Mouse (Mus musculus) C2C12 (cell line): ENCODE measurements around the gene Cyb5rl. TPM values are rescaled to one million over a fixed set of nuclear protein-coding genes. Genes with fewer than 3 reads are reported as not detected.
"Not testable (repeated sequence)": the region's sequence is repeated elsewhere in the genome, so short reads cannot be mapped to it uniquely, and the experiment has no call there.

Experiments
- H3K27me3 ChIP-seq: one replicate; pipeline ENCODE4 v1.6.1; 2011; ENCODE audit not compliant: control insufficient read depth, insufficient read depth, insufficient read length
- H3K36me3 ChIP-seq: one replicate; pipeline ENCODE4 v1.6.1; 2011; ENCODE audit not compliant: control insufficient read depth, insufficient read depth
- H3K4me3 ChIP-seq: one replicate; pipeline ENCODE4 v1.5.1; 2011; ENCODE audit warnings: mild to moderate bottlenecking, control low read depth; ENCODE audit not compliant: poor library complexity, insufficient read depth, severe bottlenecking
- H3K79me2 ChIP-seq: one replicate; pipeline ENCODE4 v1.6.1; 2011; ENCODE audit not compliant: control insufficient read depth, insufficient read depth
- H3K79me3 ChIP-seq: one replicate; pipeline ENCODE4 v1.6.1; 2011; ENCODE audit warnings: low read depth, control low read depth
- H3ac ChIP-seq: one replicate; pipeline ENCODE3; 2011; ENCODE audit warnings: low read depth; ENCODE audit not compliant: control insufficient read depth, insufficient read length
- CEBPB ChIP-seq: IDR thresholded peaks from one replicate; pipeline ENCODE4 v1.6.1; 2011; ENCODE audit warnings: low read depth, mild to moderate bottlenecking, control low read depth, moderate library complexity
- CTCF ChIP-seq: IDR thresholded peaks from one replicate; pipeline ENCODE4 v1.5.1; 2011; ENCODE audit not compliant: control insufficient read depth, insufficient read depth, insufficient read length
- FOSL1 ChIP-seq: IDR thresholded peaks from one replicate; pipeline ENCODE4 v1.8.0; 2011; ENCODE audit warnings: mild to moderate bottlenecking, low read length; ENCODE audit not compliant: poor library complexity, insufficient read depth, severe bottlenecking
- MAX ChIP-seq: IDR thresholded peaks from one replicate; pipeline ENCODE4 v1.6.1; 2011; ENCODE audit warnings: mild to moderate bottlenecking, control low read depth
- MYOD1 ChIP-seq: IDR thresholded peaks from one replicate; pipeline ENCODE4 v1.6.1; 2011; ENCODE audit warnings: low read depth; ENCODE audit not compliant: control insufficient read depth, insufficient read length
- MYOG ChIP-seq: IDR thresholded peaks from one replicate; pipeline ENCODE4 v1.6.1; 2011; ENCODE audit not compliant: control insufficient read depth, insufficient read length; ENCODE audit errors: extremely low read depth
- USF1 ChIP-seq: IDR thresholded peaks from one replicate; pipeline ENCODE4 v1.6.1; 2011; ENCODE audit warnings: low read depth, mild to moderate bottlenecking, control low read depth, moderate library complexity
- polyA plus RNA-seq: library from polyadenylated mRNA; unstranded; fragments of >200 nt; fragmentation: generic; extraction: Trizol; gene quantifications from one replicate; pipeline ENCODE4 v1.2.1, GENCODE M21; 2012; ENCODE audit warnings: missing spikeins

Cyb5rl gene
- polyA plus RNA-seq, 1 experiment, result 9.5 TPM

DNA sequence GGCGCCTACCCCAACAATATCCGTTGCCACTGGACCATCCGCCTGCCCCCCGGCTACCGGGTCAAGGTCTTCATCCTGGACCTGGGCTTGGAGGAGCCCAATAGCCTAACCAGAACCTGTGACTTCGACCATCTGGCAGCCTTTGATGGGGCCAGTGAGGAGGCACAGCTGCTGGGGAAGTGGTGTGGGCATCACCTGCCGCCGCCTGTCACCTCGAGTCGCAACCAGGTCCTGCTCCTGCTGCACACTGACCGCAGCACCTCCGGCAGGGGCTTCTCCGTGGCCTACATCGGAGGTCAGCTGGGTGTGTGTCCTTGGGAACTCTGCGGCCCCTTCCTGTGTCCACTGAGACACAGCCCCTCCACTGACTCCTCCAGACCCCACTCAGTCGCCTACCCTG, 40.0 kb downstream of the Cyb5rl start:
- TF ChIP-seq MYOD1 (peak; percentile 87), USF1 (no peak), CEBPB (no peak), FOSL1 (no peak)
- Histone ChIP-seq H3K27me3 (peaks cover 7% of the 10 kb centered on the region), H3K4me3 (no peak overlapping the region)

DNA sequence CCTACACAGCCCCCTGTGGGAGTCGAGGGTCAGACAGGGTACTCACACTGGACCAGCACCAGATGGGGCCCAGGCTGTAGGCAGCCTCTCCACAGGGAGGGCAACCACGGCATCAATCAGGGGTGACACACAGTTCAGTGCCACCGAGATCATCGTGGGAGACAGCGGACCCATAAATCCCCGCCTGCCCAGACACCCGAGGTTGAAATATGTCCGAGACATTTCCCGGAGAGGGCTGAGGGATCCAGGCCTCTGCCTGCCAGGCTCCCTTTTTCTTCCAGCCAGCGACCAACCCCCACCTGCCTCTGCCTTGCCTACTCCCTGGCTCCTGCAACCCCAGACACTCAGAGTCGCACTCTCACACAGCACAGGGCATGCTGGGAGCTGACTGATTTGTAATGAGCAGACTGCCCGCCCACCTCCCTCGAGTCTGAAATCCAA, 41.5 kb downstream of the Cyb5rl start:
- Histone ChIP-seq H3K36me3 (no peaks in the 10 kb centered on the region), H3K4me3 (no peak overlapping the region), H3K79me3 (no peaks in the 10 kb centered on the region), H3K27me3 (peaks cover 3% of the 10 kb centered on the region), H3ac (no peak overlapping the region), H3K79me2 (no peaks in the 10 kb centered on the region)
- TF ChIP-seq CTCF (no peak), MYOD1 (no peak), USF1 (no peak), MYOG (no peak), MAX (no peak), CEBPB (no peak), FOSL1 (no peak)

More for the DNA sequence above, 40.0 kb downstream of the Cyb5rl start:
- Histone ChIP-seq H3ac (no peak overlapping the region), H3K36me3 (no peaks in the 10 kb centered on the region), H3K79me2 (no peaks in the 10 kb centered on the region), H3K79me3 (no peaks in the 10 kb centered on the region)

DNA sequence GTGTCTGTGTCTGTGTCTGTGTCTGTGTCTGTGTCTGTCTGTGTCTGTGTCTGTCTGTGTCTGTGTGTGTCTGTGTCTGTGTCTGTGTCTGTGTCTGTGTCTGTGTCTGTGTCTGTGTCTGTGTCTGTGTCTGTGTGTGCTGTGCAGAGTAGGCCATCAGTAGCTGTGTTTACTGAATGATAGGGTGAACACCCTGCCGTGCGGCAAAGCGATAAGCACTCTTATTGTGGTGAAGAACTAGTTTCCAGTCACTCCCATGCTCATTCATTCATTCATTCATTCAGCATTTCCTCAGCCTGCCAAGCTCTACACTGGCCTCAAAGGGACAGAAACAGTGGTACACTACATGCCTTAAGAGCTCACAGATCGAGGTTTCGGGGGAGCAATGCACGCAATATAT, 42.4 kb downstream of the Cyb5rl start:
- not testable (repeated sequence) for H3K79me3 ChIP-seq, H3K79me2 ChIP-seq, H3K36me3 ChIP-seq, H3K27me3 ChIP-seq, H3K4me3 ChIP-seq, H3ac ChIP-seq

DNA sequence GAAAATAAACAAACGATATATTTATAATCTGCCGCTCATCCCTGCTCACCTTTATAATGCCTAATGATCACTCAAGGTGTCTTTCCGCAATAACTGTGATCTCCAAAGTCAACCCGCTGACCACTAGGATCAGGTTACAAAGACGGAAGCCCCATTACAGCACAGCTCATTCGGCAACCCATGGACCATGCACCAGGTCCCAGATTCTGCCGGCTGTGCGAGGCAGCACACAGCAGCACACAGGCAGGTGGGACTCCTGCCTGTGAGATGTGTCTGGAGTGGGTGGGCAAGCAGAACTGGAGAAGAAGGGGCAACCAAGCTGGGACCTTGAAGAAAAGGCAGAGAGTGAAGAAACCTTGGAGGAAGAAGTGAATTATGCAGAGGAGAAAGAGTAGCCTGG, 47.5 kb downstream of the Cyb5rl start:
- Histone ChIP-seq H3ac (no peak overlapping the region), H3K36me3 (no peaks in the 10 kb centered on the region), H3K79me3 (no peaks in the 10 kb centered on the region), H3K79me2 (no peaks in the 10 kb centered on the region), H3K4me3 (no peak overlapping the region), H3K27me3 (peaks cover 17% of the 10 kb centered on the region)
- no peak for TF ChIP-seq MYOG
- TF ChIP-seq CEBPB, result no peak
- TF ChIP-seq USF1, result no peak
- TF ChIP-seq MYOD1, result no peak
- TF ChIP-seq MAX, result no peak
- no peak for TF ChIP-seq CTCF
- TF ChIP-seq FOSL1, result no peak

DNA sequence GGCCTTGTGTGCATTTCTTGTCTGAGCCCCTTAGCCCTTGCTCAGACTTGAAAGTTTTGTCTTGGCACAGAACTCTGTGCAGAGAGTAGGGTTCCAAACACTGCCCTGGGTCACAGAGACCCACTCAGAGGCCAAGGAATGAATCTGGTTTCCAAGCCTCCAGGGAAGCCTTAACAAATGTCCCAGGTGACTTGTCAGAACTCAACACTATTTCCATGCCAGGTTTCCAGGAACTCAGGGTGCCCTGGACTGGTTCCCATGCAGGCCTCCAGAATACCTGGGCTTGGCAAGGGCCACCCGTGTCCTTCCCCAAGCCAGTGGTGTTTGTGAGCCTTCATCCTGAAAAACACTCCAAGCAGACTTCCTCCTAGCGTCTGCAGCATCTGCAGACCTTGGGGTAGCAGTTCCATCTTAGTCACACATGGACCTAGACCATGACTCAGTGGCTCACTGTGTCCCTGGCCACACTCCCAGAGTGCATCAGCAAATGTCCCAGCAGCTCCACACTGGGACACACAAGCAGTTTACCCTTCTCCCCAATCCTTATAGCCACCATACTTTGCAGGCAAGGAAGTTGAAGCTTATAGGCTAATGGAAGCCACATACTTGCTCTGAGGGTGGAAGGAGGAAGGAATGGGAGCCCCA, 51.1 kb downstream of the Cyb5rl start:
- H3ac ChIP-seq, result no peak overlapping the region
- no peak overlapping the region for H3K4me3 ChIP-seq
- peaks cover 16% of the 10 kb centered on the region for H3K27me3 ChIP-seq
- no peaks in the 10 kb centered on the region for H3K79me3 ChIP-seq
- no peaks in the 10 kb centered on the region for H3K36me3 ChIP-seq
- TF ChIP-seq MYOG, result no peak
- TF ChIP-seq CEBPB, result no peak
- TF ChIP-seq CTCF, result no peak
- TF ChIP-seq MYOD1, result no peak
- TF ChIP-seq MAX, result no peak
- no peak for TF ChIP-seq USF1
- TF ChIP-seq FOSL1, result no peak
- no peaks in the 10 kb centered on the region for H3K79me2 ChIP-seq

DNA sequence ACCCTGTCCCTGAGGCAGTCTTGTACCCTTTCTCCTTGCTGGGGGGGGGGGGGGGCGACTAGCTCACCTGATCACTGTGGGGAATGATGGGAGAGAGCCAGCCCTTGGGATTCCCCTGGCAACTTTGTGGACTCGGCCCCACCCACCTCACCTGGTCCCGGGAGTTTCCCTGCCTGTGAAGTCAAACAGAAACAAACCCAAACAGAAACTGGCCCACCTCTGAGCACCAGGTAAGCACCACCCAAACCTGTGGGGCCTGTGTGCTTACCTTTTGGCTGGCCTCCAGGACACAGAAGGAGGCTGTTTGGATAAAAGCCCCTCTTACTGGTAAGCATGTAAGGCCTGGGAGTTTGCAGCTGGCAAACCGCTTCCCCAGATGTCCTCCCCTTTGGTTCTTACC, 52.3 kb downstream of the Cyb5rl start:
- Histone ChIP-seq H3K79me3 (no peaks in the 10 kb centered on the region), H3K27me3 (peaks cover 10% of the 10 kb centered on the region), H3K79me2 (no peaks in the 10 kb centered on the region), H3K4me3 (no peak overlapping the region), H3ac (no peak overlapping the region), H3K36me3 (no peaks in the 10 kb centered on the region)
- no peak for TF ChIP-seq USF1
- no peak for TF ChIP-seq MYOD1
